Mouse (Mus musculus): ENCODE results near the gene Rmdn3. TPM values are rescaled to one million over a fixed set of nuclear protein-coding genes. Genes with fewer than 3 reads are reported as not detected.

Gene Rmdn3
- polyA plus RNA-seq (2012; ENCODE audit: low replicate concordance), result 8.6 and 11.3 TPM in 2 replicates

DNA sequence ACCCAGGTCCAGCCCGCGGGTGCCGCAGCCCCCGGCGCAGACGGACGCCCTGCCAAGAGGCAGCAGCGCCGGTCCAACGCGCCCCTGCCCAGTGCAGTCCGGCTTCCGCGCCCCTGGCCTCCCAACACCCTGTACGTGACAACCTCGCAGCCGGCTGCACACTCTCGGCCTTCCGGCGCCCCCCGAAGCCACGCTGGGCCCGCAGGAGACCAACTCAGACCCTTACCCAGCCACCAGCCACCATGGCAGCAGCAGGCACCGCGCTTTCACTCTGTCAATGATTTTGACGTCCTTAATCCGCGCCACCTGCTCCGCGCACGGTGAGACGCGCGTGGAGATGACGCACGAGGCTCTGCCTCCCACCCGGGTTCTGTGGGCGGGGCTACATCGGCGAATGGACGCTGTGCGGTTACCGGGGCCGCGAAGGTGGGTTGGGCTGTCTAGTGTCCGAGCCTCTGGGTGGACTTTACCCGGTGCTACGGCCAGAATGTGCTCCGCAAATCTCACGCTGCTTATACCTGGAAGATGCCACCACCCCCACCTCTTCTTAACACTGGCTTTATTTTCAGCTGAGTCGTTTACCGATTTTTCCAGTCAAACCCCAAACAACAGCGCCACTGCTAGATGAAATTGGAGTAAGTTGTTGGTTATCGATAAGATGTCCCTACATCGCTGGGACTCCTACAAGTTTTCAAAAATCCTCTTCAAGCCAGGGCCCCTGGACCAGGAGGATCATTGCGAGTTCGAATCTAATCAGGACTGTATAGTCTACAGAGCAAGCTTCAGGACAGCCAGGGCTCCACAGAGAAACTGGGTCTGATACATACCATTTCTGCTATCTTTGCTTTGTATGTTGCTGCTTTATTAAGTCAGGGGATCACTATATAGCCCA is at the start of gene Rmdn3:
Gene Rmdn3, minus strand, starts transcription at position 354 of the 892 bp plus-strand sequence.

DNA sequence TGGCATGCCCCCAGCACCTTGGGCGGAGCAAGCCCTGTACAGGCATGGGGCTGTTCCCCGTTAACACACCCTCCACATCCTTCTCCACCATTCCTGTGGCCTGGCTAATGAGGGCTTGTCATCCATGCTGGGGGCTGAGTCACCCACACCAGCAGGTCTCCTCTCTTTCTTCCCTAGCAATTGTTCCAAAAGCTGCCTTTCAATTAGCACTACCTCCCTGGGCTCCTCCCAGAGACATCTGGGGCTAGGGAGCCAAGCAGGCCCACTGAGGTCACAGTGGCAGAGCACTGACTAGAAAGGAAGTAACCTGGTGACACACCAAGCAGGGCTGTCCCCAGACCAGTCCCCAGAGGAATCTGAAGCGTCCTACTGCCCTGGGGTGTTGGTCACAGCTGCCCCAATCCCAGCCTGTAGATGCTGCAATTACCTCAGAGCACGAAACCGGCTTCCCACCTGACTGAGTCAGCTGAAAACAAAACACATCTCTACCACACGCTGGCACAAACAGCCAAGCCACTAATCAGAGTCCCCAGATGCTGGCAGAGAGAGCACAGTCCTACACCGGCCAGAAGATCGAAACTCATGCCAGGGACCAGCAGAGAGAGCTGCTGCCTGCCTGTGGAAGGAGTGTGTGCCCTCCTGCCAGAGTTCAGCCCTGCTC is 17.3 kb upstream of the Rmdn3 start, which contains the start of gene Gm14137:
Gene Gm14137, plus strand, starts transcription at position 519 of the 661 bp plus-strand sequence.

DNA sequence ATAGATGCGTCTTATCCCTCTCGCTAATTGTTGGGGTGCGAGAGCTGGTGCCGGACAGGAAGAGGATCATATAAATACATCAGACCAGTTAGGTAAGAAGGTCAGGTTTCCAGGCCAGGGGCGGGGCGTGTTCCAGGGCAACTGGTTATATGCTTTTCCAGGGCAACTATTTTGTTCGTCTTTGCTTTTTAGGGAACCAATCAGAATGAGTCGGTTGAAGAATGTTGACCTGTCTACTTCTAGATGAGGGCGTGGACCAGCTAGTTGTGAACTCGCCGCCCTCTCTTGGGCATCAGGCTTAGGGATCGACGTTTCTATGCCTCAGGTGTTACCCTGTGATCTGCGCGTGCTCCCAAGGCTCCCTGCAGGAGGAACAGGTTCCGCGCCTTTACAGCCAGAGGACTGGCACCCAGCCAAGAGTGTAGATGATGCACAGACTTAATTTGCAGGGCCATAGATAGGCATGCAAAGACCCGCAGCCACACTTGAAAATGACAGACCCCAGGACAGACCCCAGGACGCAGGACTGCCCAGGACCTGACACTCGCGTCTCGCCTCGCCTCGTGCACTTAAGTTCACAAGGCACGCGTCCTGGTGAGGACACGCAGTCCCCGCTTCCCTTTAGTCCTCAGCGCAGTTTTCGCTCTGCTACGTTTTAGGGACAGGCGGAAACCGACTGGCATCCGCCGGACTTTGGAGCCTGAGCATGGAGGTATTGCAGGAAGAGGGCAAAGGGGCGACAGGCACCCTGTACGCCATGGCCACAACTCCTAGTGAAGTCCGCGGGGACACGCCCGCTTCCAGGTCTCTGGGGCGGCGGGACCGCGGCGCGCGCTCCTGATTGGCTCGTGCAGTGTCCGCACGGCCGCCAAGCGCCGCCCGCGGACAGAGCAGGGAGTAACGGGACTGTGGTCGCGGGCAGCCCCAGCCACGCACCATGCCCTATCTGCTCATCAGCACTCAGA is 10.3 kb upstream of the Rmdn3 start, which contains the start of gene Gchfr:
Gene Gchfr, plus strand, starts transcription at position 873 of the 965 bp plus-strand sequence.

DNA sequence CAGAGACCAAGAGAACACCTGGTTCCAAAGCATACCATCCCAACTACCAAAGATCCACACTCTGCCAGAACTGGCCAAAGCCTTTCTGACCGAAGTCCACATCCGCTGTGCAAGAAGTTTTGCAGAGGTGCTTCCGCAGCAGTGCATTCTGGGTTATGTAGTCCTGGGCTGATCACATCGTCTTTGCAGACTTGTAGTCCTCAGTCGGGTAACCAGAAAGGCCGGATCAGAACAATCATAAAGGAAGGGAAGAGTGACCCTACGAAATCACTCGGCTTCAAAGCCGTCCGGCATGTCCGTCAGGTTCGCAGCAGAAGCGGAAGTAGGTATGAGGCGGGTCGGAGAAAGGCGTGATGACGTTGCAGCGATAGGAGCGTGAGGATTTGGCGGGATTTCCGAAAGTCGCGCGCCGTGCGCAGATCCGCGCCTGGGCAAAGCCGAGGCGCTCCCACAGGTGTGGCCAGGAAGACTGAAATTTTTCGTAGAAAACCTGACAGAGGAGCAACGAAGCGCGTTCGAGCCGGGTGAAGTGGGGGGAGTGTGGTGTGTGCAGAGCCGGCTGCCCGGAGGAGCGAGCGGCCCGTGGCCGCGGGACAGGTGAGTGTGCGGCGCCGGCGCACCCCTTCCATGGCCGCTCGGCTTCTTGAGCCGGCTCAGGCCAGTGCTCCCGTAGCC is 44.3 kb downstream of the Rmdn3 start, which contains the start of gene Rad51:
Gene Rad51, plus strand, starts transcription at position 356 of the 675 bp plus-strand sequence.

Other genes with a start within 250 kb of the Rmdn3 start
- 9.5 and 19.0 TPM in 2 replicates for gene Chst14, start 230.5 kb downstream of the Rmdn3 start, polyA plus RNA-seq (2012; ENCODE audit: low replicate concordance)
- 8.6 and 10.8 TPM in 2 replicates for gene Ccdc32, start 127.6 kb downstream of the Rmdn3 start, polyA plus RNA-seq (2012; ENCODE audit: low replicate concordance)
- 2.1 and 2.7 TPM in 2 replicates for gene Rpusd2, start 122.2 kb downstream of the Rmdn3 start, polyA plus RNA-seq (2012; ENCODE audit: low replicate concordance)
- gene Knl1, start 109.9 kb downstream of the Rmdn3 start, polyA plus RNA-seq (2012; ENCODE audit: low replicate concordance), result 1.1 and 2.2 TPM in 2 replicates
- gene Rad51, start 44.2 kb downstream of the Rmdn3 start, polyA plus RNA-seq (2012; ENCODE audit: low replicate concordance), result 2.5 and 4.6 TPM in 2 replicates
- 0.95 and 2.3 TPM in 2 replicates for gene Gchfr, start 10.7 kb upstream of the Rmdn3 start, polyA plus RNA-seq (2012; ENCODE audit: low replicate concordance)
- gene Gm14137, start 17.5 kb upstream of the Rmdn3 start, polyA plus RNA-seq (2012; ENCODE audit: low replicate concordance), result 0.88 and 2.3 TPM in 2 replicates
- 13.7 and 35.1 TPM in 2 replicates for gene Zfyve19, start 51.6 kb upstream of the Rmdn3 start, polyA plus RNA-seq (2012; ENCODE audit: low replicate concordance)
- gene Dnajc17, start 51.8 kb upstream of the Rmdn3 start, polyA plus RNA-seq (2012; ENCODE audit: low replicate concordance), result 17.6 and 32.2 TPM in 2 replicates
- gene Ppp1r14d, start 72.9 kb upstream of the Rmdn3 start, polyA plus RNA-seq (2012; ENCODE audit: low replicate concordance), result not detected in 2 replicates
- gene Spint1, start 80.3 kb upstream of the Rmdn3 start, polyA plus RNA-seq (2012; ENCODE audit: low replicate concordance), result 0.30 and 2.0 TPM in 2 replicates
- 0.46 and 2.0 TPM in 2 replicates for gene Rhov, start 114.2 kb upstream of the Rmdn3 start, polyA plus RNA-seq (2012; ENCODE audit: low replicate concordance)
- 12.5 and 24.2 TPM in 2 replicates for gene Vps18, start 131.7 kb upstream of the Rmdn3 start, polyA plus RNA-seq (2012; ENCODE audit: low replicate concordance)
- 0.52 and 0.73 TPM in 2 replicates for gene Dll4, start 168.8 kb upstream of the Rmdn3 start, polyA plus RNA-seq (2012; ENCODE audit: low replicate concordance)
- gene Chac1, start 194.2 kb upstream of the Rmdn3 start, polyA plus RNA-seq (2012; ENCODE audit: low replicate concordance), result 1.6 and 4.9 TPM in 2 replicates